Mouse (Mus musculus) layer of hippocampus, postnatal 14 days (tissue): ENCODE measurements around the gene Usp48. TPM values are rescaled to one million over a fixed set of nuclear protein-coding genes. Genes with fewer than 3 reads are reported as not detected.

Experiments used
- total RNA-seq, 2 experiments: library from RNA; stranded (reverse); gene quantifications; 2 replicates each; pipeline ENCODE4 v1.2.3; 2021

Usp48 gene
- total RNA-seq, 2 experiments from 2014 or later: 116 to 131 TPM

Other genes with a start within 250 kb of the Usp48 start
- gene Cdc42, start 236.0 kb upstream of the Usp48 start, total RNA-seq: 100 to 1,000 TPM; 401 to 404 TPM
- not detected for gene Cela3a, start 184.0 kb upstream of the Usp48 start, total RNA-seq
- not detected for gene Cela3b, start 163.2 kb upstream of the Usp48 start, total RNA-seq
- not detected for gene 1700013G24Rik, start 140.5 kb upstream of the Usp48 start, total RNA-seq
- 10 to 100 TPM; 11.5 to 17.9 TPM for gene Hspg2, start 125.0 kb upstream of the Usp48 start, total RNA-seq
- gene Ldlrad2, start 19.2 kb upstream of the Usp48 start, total RNA-seq: not detected
- gene Rap1gap, start 71.0 kb downstream of the Usp48 start, total RNA-seq: 100 to 1,000 TPM; 242 to 257 TPM
- 1 to 10 TPM; 5.3 to 5.6 TPM for gene Alpl, start 202.6 kb downstream of the Usp48 start, total RNA-seq